Mouse (Mus musculus) heart, adult 2 months (tissue): ENCODE measurements around the gene Atp1a1. TPM values are rescaled to one million over a fixed set of nuclear protein-coding genes. Genes with fewer than 3 reads are reported as not detected.
A peak's percentile ranks its signal among the peaks of the same experiment; 100 is the strongest.

Experiments used
- DNase-seq, 2 experiments: peaks; one replicate each; pipeline ENCODE4 v3.0.0; 2021
- H3K27ac ChIP-seq: fragments of 200-600 bp; 2 replicates; pipeline ENCODE4 v1.8.1; 2022
- H3K27me3 ChIP-seq: fragments of 200-500 bp; 2 replicates; pipeline ENCODE4 v1.6.1; 2012; ENCODE audit warnings: mild to moderate bottlenecking, low read length, inconsistent platforms, mixed read lengths; ENCODE audit not compliant: control insufficient read depth, insufficient read depth
- H3K36me3 ChIP-seq: fragments of 200-500 bp; 2 replicates; pipeline ENCODE4 v1.6.1; 2012; ENCODE audit warnings: low read length, inconsistent platforms; ENCODE audit not compliant: control insufficient read depth, insufficient read depth
- H3K4me1 ChIP-seq: fragments of 200-500 bp; 2 replicates; pipeline ENCODE4 v1.6.1; 2011; ENCODE audit warnings: low read length; ENCODE audit not compliant: control insufficient read depth, insufficient read depth
- H3K4me3 ChIP-seq: fragments of 200-600 bp; 2 replicates; pipeline ENCODE4 v1.8.1; 2022
- H3K79me2 ChIP-seq: fragments of 200-500 bp; replicated peaks from 2 replicates; pipeline ENCODE4 v1.6.1; 2012; ENCODE audit warnings: mild to moderate bottlenecking, inconsistent platforms, low read length, moderate library complexity, mixed read lengths; ENCODE audit not compliant: control insufficient read depth, insufficient read depth
- H3K9ac ChIP-seq: fragments of 200-500 bp; 2 replicates; pipeline ENCODE4 v1.6.1; 2012; ENCODE audit warnings: low read depth, mild to moderate bottlenecking, control low read depth, inconsistent platforms, low read length, mixed read lengths
- CTCF ChIP-seq: fragments of 200-600 bp; IDR thresholded peaks from 2 replicates; pipeline ENCODE4 v1.8.1; 2022; ENCODE audit warnings: antibody characterized with exemption, mild to moderate bottlenecking, moderate library complexity
- EP300 ChIP-seq: fragments of 200-500 bp; IDR thresholded peaks from 2 replicates; pipeline ENCODE4 v1.6.1; 2011; ENCODE audit warnings: low read depth, low read length, control low read depth; ENCODE audit not compliant: insufficient read depth
- POLR2A ChIP-seq: fragments of 200-500 bp; IDR thresholded peaks from 2 replicates; pipeline ENCODE4 v1.6.1; 2011; ENCODE audit warnings: mild to moderate bottlenecking, low read depth, low read length, control low read depth; ENCODE audit not compliant: insufficient read depth
- WGBS: fragments of 180-500 bp; shearing (Covaris S2); methylation state at CpG from one replicate; pipeline ENCODE4 v1.1.7; 2018; 5-methylcytosine and 5-hydroxymethylcytosine counted together
- intact Hi-C: fragments of 180-260 bp; cut with DNase I; formaldehyde crosslinking; loops from one replicate; pipeline ENCODE4 v1.15.1; 2025
- polyA plus RNA-seq: library from polyadenylated mRNA; depleted of rRNA; stranded (reverse); fragments of >200 nt; gene quantifications from 2 replicates; pipeline ENCODE4 v1.2.3, GENCODE M21; 2012
- total RNA-seq, 2 experiments: library from RNA; stranded (reverse); gene quantifications; 2 replicates each; pipeline ENCODE4 v1.2.3; 2021

Gene Atp1a1
- total and polyA plus RNA-seq, 3 experiments: 523 to 832 (median 800) TPM

- no peak for TF ChIP-seq CTCF
- TF ChIP-seq EP300: no peak
- TF ChIP-seq POLR2A: no peak
- intact Hi-C loops: loop anchor here (5.0 kb wide), 1 partner anchor 111 kb away; no protein-coding TSS in a partner anchor
- no peak overlapping the region for H3K27ac ChIP-seq
Measured at GRCm38 (mm10) chr3:101618505-101618904, 14.0 kb upstream of the Atp1a1 start.

GRCm38 (mm10) chr3:101617451-101617850 lies 13.0 kb upstream of the Atp1a1 start:
- Histone ChIP-seq H3K4me3 (no peak overlapping the region), H3K27ac (no peak overlapping the region), H3K4me1 (no peaks in the 10 kb centered on the region), H3K36me3 (no peaks in the 10 kb centered on the region), H3K79me2 (no peaks in the 10 kb centered on the region), H3K9ac (no peak overlapping the region), H3K27me3 (no peaks in the 10 kb centered on the region)
- TF ChIP-seq CTCF (no peak), EP300 (no peak), POLR2A (no peak)
- WGBS: 91% methylated on average over 8 of the region's 8 CpGs
- intact Hi-C loops: loop anchor here (5.0 kb wide), 1 partner anchor 110 kb away; no protein-coding TSS in a partner anchor
- no peak for DNase-seq

More at GRCm38 (mm10) chr3:101618505-101618904, 14.0 kb upstream of the Atp1a1 start:
- H3K36me3 ChIP-seq: no peaks in the 10 kb centered on the region
- no peaks in the 10 kb centered on the region for H3K4me1 ChIP-seq
- 87% methylated on average over 4 of the region's 4 CpGs for WGBS
- H3K79me2 ChIP-seq: no peaks in the 10 kb centered on the region
- no peak overlapping the region for H3K9ac ChIP-seq
- no peak for DNase-seq
- H3K4me3 ChIP-seq: no peak overlapping the region
- H3K27me3 ChIP-seq: no peaks in the 10 kb centered on the region

- Histone ChIP-seq H3K79me2 (no peaks in the 10 kb centered on the region), H3K4me3 (no peak overlapping the region), H3K4me1 (no peaks in the 10 kb centered on the region), H3K27ac (no peak overlapping the region), H3K27me3 (no peaks in the 10 kb centered on the region), H3K36me3 (no peaks in the 10 kb centered on the region), H3K9ac (no peak overlapping the region)
- TF ChIP-seq POLR2A (no peak), CTCF (peak; percentile 61)
- intact Hi-C loops: loop anchor here (5.0 kb wide), 1 partner anchor 110 kb away; no protein-coding TSS in a partner anchor
- DNase-seq: no peak
Measured at GRCm38 (mm10) chr3:101617007-101617406, 12.5 kb upstream of the Atp1a1 start.

- Histone ChIP-seq H3K4me1 (no peaks in the 10 kb centered on the region), H3K27me3 (no peaks in the 10 kb centered on the region), H3K79me2 (no peaks in the 10 kb centered on the region), H3K27ac (no peak overlapping the region), H3K4me3 (no peak overlapping the region), H3K9ac (no peak overlapping the region), H3K36me3 (no peaks in the 10 kb centered on the region)
- intact Hi-C loops: loop anchor here (5.0 kb wide), 1 partner anchor 109 kb away; no protein-coding TSS in a partner anchor
- TF ChIP-seq POLR2A: no peak
- no peak for TF ChIP-seq CTCF
- no peak for TF ChIP-seq EP300
- WGBS: 69% methylated on average over 6 of the region's 6 CpGs
- no peak for DNase-seq
Measured at GRCm38 (mm10) chr3:101615856-101616255, 11.4 kb upstream of the Atp1a1 start.

- DNase-seq: no peak
- Histone ChIP-seq H3K27me3 (no peaks in the 10 kb centered on the region), H3K4me1 (no peaks in the 10 kb centered on the region), H3K9ac (no peak overlapping the region), H3K27ac (no peak overlapping the region), H3K36me3 (no peaks in the 10 kb centered on the region), H3K79me2 (no peaks in the 10 kb centered on the region), H3K4me3 (no peak overlapping the region)
- intact Hi-C loops: no loop called here
- 71% methylated on average over 10 of the region's 10 CpGs for WGBS
- TF ChIP-seq POLR2A (no peak), CTCF (no peak)
Measured at GRCm38 (mm10) chr3:101611813-101612491, 7.5 kb upstream of the Atp1a1 start.

GRCm38 (mm10) chr3:101611012-101611812 lies 6.7 kb upstream of the Atp1a1 start:
- no peaks in the 10 kb centered on the region for H3K79me2 ChIP-seq
- H3K4me3 ChIP-seq: no peak overlapping the region
- no peak for DNase-seq
- TF ChIP-seq EP300 (no peak), CTCF (no peak), POLR2A (no peak)
- WGBS: 87% methylated on average over 8 of the region's 8 CpGs
- H3K27me3 ChIP-seq: no peaks in the 10 kb centered on the region
- H3K27ac ChIP-seq: no peak overlapping the region
- H3K36me3 ChIP-seq: no peaks in the 10 kb centered on the region
- H3K4me1 ChIP-seq: no peaks in the 10 kb centered on the region
- intact Hi-C loops: no loop called here
- H3K9ac ChIP-seq: no peak overlapping the region
